Mouse (Mus musculus) liver, adult 2 months (tissue): ENCODE measurements at regions not wholly inside any gene's neighbourhood (a gene's known extent, or its start where the extent isn't known, plus 50 kb on each side); places are given as distances from the start of the nearest gene placed in this dataset.

Experiments
- DNase-seq: peaks from one replicate; pipeline ENCODE4 v3.0.0-alpha.2; 2011; ENCODE audit warnings: low read depth, low spot score; ENCODE audit errors: extremely low read depth
- H3K27ac ChIP-seq: fragments of 200-500 bp; replicated peaks from 2 replicates; pipeline ENCODE4 v1.5.1; 2012; ENCODE audit warnings: low read depth, mild to moderate bottlenecking, control low read depth, inconsistent platforms, low read length; ENCODE audit not compliant: insufficient read depth
- H3K27me3 ChIP-seq: fragments of 200-500 bp; 2 replicates; pipeline ENCODE4 v1.6.1; 2012; ENCODE audit warnings: mild to moderate bottlenecking, moderate library complexity, low read length, inconsistent platforms; ENCODE audit not compliant: control insufficient read depth, insufficient read depth
- H3K36me3 ChIP-seq: fragments of 200-500 bp; 2 replicates; pipeline ENCODE4 v1.6.1; 2012; ENCODE audit warnings: low read length, inconsistent platforms; ENCODE audit not compliant: control insufficient read depth, insufficient read depth
- H3K4me1 ChIP-seq: fragments of 200-500 bp; 2 replicates; pipeline ENCODE4 v1.6.1; 2011; ENCODE audit warnings: low read length; ENCODE audit not compliant: control insufficient read depth, insufficient read depth
- H3K4me3 ChIP-seq: fragments of 200-500 bp; 2 replicates; pipeline ENCODE4 v1.5.1; 2011; ENCODE audit warnings: low read depth, mild to moderate bottlenecking, control low read depth, low read length, moderate library complexity; ENCODE audit not compliant: insufficient read depth
- H3K79me2 ChIP-seq: fragments of 200-500 bp; 2 replicates; pipeline ENCODE4 v1.6.1; 2012; ENCODE audit warnings: inconsistent platforms, mild to moderate bottlenecking, low read length, moderate library complexity; ENCODE audit not compliant: control insufficient read depth, insufficient read depth
- H3K9ac ChIP-seq: fragments of 200-500 bp; 2 replicates; pipeline ENCODE4 v1.6.1; 2012; ENCODE audit warnings: low read depth, mild to moderate bottlenecking, control low read depth, inconsistent platforms, low read length
- CTCF ChIP-seq: fragments of 200-500 bp; IDR thresholded peaks from 2 replicates; pipeline ENCODE4 v1.5.1; 2011; ENCODE audit warnings: low read depth, low read length, control low read depth
- POLR2A ChIP-seq: fragments of 200-500 bp; IDR thresholded peaks from 2 replicates; pipeline ENCODE4 v1.6.1; 2011; ENCODE audit warnings: low read length, control low read depth; ENCODE audit not compliant: insufficient read depth; ENCODE audit errors: extremely low read depth
- WGBS: fragments of 180-500 bp; shearing (Covaris S2); methylation state at CpG from one replicate; pipeline ENCODE4 v1.1.7; 2018; 5-methylcytosine and 5-hydroxymethylcytosine counted together

- DNase-seq, result peak; percentile 93
- Histone ChIP-seq H3K27me3 (no peaks in the 10 kb centered on the region), H3K4me3 (no peak overlapping the region), H3K9ac (peak overlapping the region; percentile 49), H3K36me3 (no peaks in the 10 kb centered on the region), H3K4me1 (peaks cover 23% of the 10 kb centered on the region), H3K79me2 (no peaks in the 10 kb centered on the region), H3K27ac (peak overlapping the region; percentile 89)
- WGBS, result 9% methylated on average over 10 of the region's 10 CpGs
- TF ChIP-seq POLR2A, result 0 out of 2 replicates have a peak, but pooled peaks have one; percentile 14
- no peak for TF ChIP-seq CTCF
Observed at GRCm38 (mm10) chr13:37506046-37506445, 161.0 kb downstream of the Ly86 start.

- H3K9ac ChIP-seq, result no peak overlapping the region
- no peaks in the 10 kb centered on the region for H3K79me2 ChIP-seq
- TF ChIP-seq POLR2A (no peak), CTCF (no peak)
- no peak overlapping the region for H3K4me3 ChIP-seq
- H3K27me3 ChIP-seq, result no peaks in the 10 kb centered on the region
- H3K4me1 ChIP-seq, result peaks cover 23% of the 10 kb centered on the region
- WGBS, result 48% methylated on average over 8 of the region's 8 CpGs
- H3K36me3 ChIP-seq, result no peaks in the 10 kb centered on the region
- no peak for DNase-seq
- H3K27ac ChIP-seq, result peak overlapping the region; percentile 89
Observed at GRCm38 (mm10) chr13:37506701-37507100, 161.7 kb downstream of the Ly86 start.

- Histone ChIP-seq H3K27me3 (no peaks in the 10 kb centered on the region), H3K27ac (peak overlapping the region; percentile 89), H3K9ac (peak overlapping the region; percentile 0; the same call in 1 of the 2 replicates), H3K4me3 (no peak overlapping the region), H3K36me3 (no peaks in the 10 kb centered on the region), H3K79me2 (no peaks in the 10 kb centered on the region), H3K4me1 (peaks cover 23% of the 10 kb centered on the region)
- WGBS, result 69% methylated on average over 5 of the region's 5 CpGs
- DNase-seq, result no peak
- TF ChIP-seq POLR2A (no peak), CTCF (no peak)
Observed at GRCm38 (mm10) chr13:37507146-37507545, 162.1 kb downstream of the Ly86 start.

GRCm38 (mm10) chr13:37508385-37509351 is 163.7 kb downstream of the Ly86 start:
- peaks cover 30% of the 10 kb centered on the region for H3K4me1 ChIP-seq
- no peaks in the 10 kb centered on the region for H3K36me3 ChIP-seq
- H3K4me3 ChIP-seq, result no peak overlapping the region

GRCm38 (mm10) chr13:37509352-37509851 is 164.4 kb downstream of the Ly86 start:
- Histone ChIP-seq H3K4me3 (no peak overlapping the region), H3K27me3 (no peaks in the 10 kb centered on the region), H3K4me1 (peaks cover 31% of the 10 kb centered on the region), H3K36me3 (no peaks in the 10 kb centered on the region), H3K79me2 (no peaks in the 10 kb centered on the region), H3K27ac (peak overlapping the region; percentile 40), H3K9ac (no peak overlapping the region)
- TF ChIP-seq CTCF (no peak), POLR2A (no peak)
- WGBS, result 50% methylated on average over 12 of the region's 12 CpGs
- DNase-seq, result no peak

More at GRCm38 (mm10) chr13:37508385-37509351, 163.7 kb downstream of the Ly86 start:
- H3K79me2 ChIP-seq, result no peaks in the 10 kb centered on the region
- peak; percentile 58 for DNase-seq
- 45% methylated on average over 19 of the region's 19 CpGs for WGBS
- no peak for TF ChIP-seq POLR2A
- no peak for TF ChIP-seq CTCF
- H3K27ac ChIP-seq, result peak overlapping the region; percentile 74
- no peaks in the 10 kb centered on the region for H3K27me3 ChIP-seq
- peak overlapping the region; percentile 35; the same call in 1 of the 2 replicates for H3K9ac ChIP-seq
